ENCODE assay signal across 8 mouse cellular contexts in the genomic region with DNA sequence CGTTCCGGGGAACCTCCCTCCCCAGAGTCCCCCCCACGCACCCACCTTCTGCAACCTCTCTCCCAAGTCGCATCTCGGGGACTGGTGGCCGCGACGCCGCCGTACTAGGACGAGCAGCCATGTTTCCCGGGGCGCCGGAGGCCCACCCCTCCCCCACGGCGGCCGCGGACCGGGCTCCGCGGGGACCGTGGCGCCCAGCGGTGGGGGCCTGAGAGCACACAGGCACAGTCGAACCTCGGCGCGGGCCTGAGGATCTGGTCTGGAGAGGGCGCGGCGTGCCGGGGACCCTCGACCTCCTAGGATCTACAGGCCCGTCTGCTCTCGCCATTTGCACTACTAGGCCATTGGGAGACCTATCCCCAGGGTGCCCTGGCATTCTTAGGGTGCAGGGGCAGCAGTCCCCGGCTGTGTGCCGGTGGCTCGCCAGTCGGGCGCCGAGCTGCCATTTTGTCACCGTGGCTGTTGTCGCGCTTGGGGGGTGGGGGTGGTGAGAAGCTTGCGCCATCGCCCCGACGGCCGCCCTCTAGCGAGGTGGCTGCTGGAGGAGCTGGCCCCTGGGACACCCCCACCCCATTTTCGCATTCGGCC. TPM values are rescaled to one million over a fixed set of nuclear protein-coding genes. Genes with fewer than 3 reads are reported as not detected.
A peak's percentile ranks its signal among the peaks of the same experiment; 100 is the strongest.
DNase-seq lines count a peak whose midpoint lies in the region; ATAC-seq and TF ChIP-seq lines count a peak whose summit lies in the region.

No protein-coding gene starts in this region.

- H3K27me3 ChIP-seq in Patski: no peaks in the 10 kb centered on the region
- H3K27me3 ChIP-seq in megakaryocyte, embryonic 14.5 days (replicated peaks): peaks cover under 1% of the 10 kb centered on the region

- in situ Hi-C loops in Patski (cut with MboI; ENCODE audit: low pct_unique_long_range_greater_than_20kb): loop anchor here (10.0 kb wide), 1 partner anchor 111 kb away; no protein-coding TSS in a partner anchor

- H3K4me3 ChIP-seq in megakaryocyte, embryonic 14.5 days (replicated peaks): peak overlapping the region; percentile 99

- no peaks in the 10 kb centered on the region for H3K9me3 ChIP-seq in megakaryocyte, embryonic 14.5 days

- POLR2A ChIA-PET in Patski (lab: Charles Lee): interaction anchor here (1.3 kb wide), 1 partner anchor 30 kb away, joined by 4 read pairs; no protein-coding TSS in a partner anchor

- CTCF ChIA-PET in Patski (lab: Charles Lee): no interaction called here

- H3K4me1 ChIP-seq in megakaryocyte, embryonic 14.5 days: peaks cover 40% of the 10 kb centered on the region

- peaks cover 32% of the 10 kb centered on the region for H3K36me3 ChIP-seq in megakaryocyte, embryonic 14.5 days (replicated peaks; ENCODE audit: low read length)

- TF ChIP-seq CTCF in Patski (IDR thresholded peaks at IDR 0.05): no peak

- peak; percentile 13 for ATAC-seq in Patski
- no peak for ATAC-seq in megakaryocyte progenitor cell, adult 5-6 weeks (replicated peaks; ENCODE audit: poor library complexity)

- intact Hi-C loops in gastrocnemius, postnatal 14 days (cut with DNase I; ENCODE audit: low total_unique reads): no loop called here
- intact Hi-C loops in left cerebral cortex, postnatal 25 days (cut with DNase I): loop anchor here (1.0 to 5.0 kb wide), 3 partner anchors 19 to 208 kb away; no protein-coding TSS in a partner anchor

- no peak for DNase-seq in Patski (ENCODE audit: low read depth, low spot score)
- DNase-seq in cerebellum, postnatal 10 days: peak; percentile 79 to 81
- DNase-seq in gastrocnemius, postnatal 14 days: peak; percentile 69
- peak; percentile 83 for DNase-seq in induced T-regulatory cell, adult 2 months (ENCODE audit: low read depth)
- peak; percentile 64 to 77 for DNase-seq in left cerebral cortex, postnatal 25 days (ENCODE audit: low spot score in 2 of 2)
- peak; percentile 75 for DNase-seq in right cerebral cortex, postnatal 4 days

RNA-seq across cellular contexts. Expression of gene Anp32a, which starts 2.9 kb away (rescaled TPM):
- polyA plus RNA-seq in Patski (2021): 231 TPM
- total RNA-seq in gastrocnemius, postnatal 14 days (2021): 10 to 100 TPM; 73.6 to 76.9 TPM
- 100 to 1,000 TPM; 270 to 271 TPM for total RNA-seq in left cerebral cortex, postnatal 25 days (2021)
- polyA plus RNA-seq in megakaryocyte, embryonic 14.5 days (2012; ENCODE audit: insufficient read depth, low replicate concordance): 15.3 and 263 TPM in 2 replicates
- 308 and 417 TPM in 2 replicates for total RNA-seq in megakaryocyte progenitor cell, adult 5-6 weeks (2015)
- 646 and 851 TPM in 2 replicates for total RNA-seq in megakaryocyte progenitor cell, adult 5-6 weeks (2017)
